ENCODE assay signal across 5 mouse cellular contexts in genomic region chr9:114728432-114728831, GRCm38 (mm10). TPM values are rescaled to one million over a fixed set of nuclear protein-coding genes. Genes with fewer than 3 reads are reported as not detected.
A peak's percentile ranks its signal among the peaks of the same experiment; 100 is the strongest.
DNase-seq lines count a peak whose midpoint lies in the region; ATAC-seq and TF ChIP-seq lines count a peak whose summit lies in the region.
"Not testable (repeated sequence)": the region's sequence is repeated elsewhere in the genome, so short reads cannot be mapped to it uniquely, and the experiment has no call there.

No protein-coding gene starts in this region.

- not testable (repeated sequence) for H3K4me3 ChIP-seq in ES-Bruce4 (ENCODE audit: low read depth, low read length); MEL (ENCODE audit: control insufficient read depth in 1 of 2, insufficient read depth in 1 of 2, low read depth in 2 of 2, low read length in 2 of 2); liver, embryonic 12.5 days; midbrain, embryonic 11.5 days (ENCODE audit: low read depth, low read length)

- peaks cover 12% of the 10 kb centered on the region for H3K79me2 ChIP-seq in MEL (ENCODE audit: control insufficient read depth, insufficient read depth, low read length, poor library complexity)

- not testable (repeated sequence) for ATAC-seq in liver, embryonic 12.5 days; midbrain, embryonic 11.5 days (ENCODE audit: low FRiP score)

- not testable (repeated sequence) for TF ChIP-seq RAD21 in MEL (IDR thresholded peaks at IDR 0.05; ENCODE audit: low read depth, low read length)

- H3K9me3 ChIP-seq in ES-Bruce4 (replicated peaks; ENCODE audit: control insufficient read depth, insufficient read depth, low read length, poor library complexity, severe bottlenecking); MEL (replicated peaks; ENCODE audit: insufficient read depth, low read length); liver, embryonic 12.5 days (replicated peaks); midbrain, embryonic 11.5 days (ENCODE audit: control insufficient read depth, low read length): not testable (repeated sequence)

- not testable (repeated sequence) for H3K4me1 ChIP-seq in ES-Bruce4 (ENCODE audit: control insufficient read depth, insufficient read depth, low read length); midbrain, embryonic 11.5 days (ENCODE audit: control insufficient read depth, insufficient read depth, low read length)
- H3K4me1 ChIP-seq in MEL (ENCODE audit: control insufficient read depth in 1 of 2, insufficient read depth in 2 of 2, low read length in 2 of 2), result peaks cover 5 to 21% of the 10 kb centered on the region in 2 experiments
- peaks cover 45% of the 10 kb centered on the region for H3K4me1 ChIP-seq in liver, embryonic 12.5 days

- 0 out of 2 replicates have a peak overlapping the region, but pooled peaks have one; percentile 4 for H3K4me2 ChIP-seq in liver, embryonic 12.5 days
- not testable (repeated sequence) for H3K4me2 ChIP-seq in midbrain, embryonic 11.5 days

- not testable (repeated sequence) for TF ChIP-seq EP300 in ES-Bruce4 (IDR thresholded peaks at IDR 0.05; ENCODE audit: insufficient read depth, low read depth, low read length); MEL (IDR thresholded peaks at IDR 0.05; ENCODE audit: low read depth in 1 of 2, low read length in 2 of 2)

- not testable (repeated sequence) for H3K27me3 ChIP-seq in ES-Bruce4 (ENCODE audit: control insufficient read depth, insufficient read depth, low read length, poor library complexity, severe bottlenecking); MEL (ENCODE audit: control insufficient read depth in 1 of 2, insufficient read depth in 2 of 2, low read length in 2 of 2); liver, embryonic 12.5 days (replicated peaks); midbrain, embryonic 11.5 days (ENCODE audit: control insufficient read depth, insufficient read depth, low read length)

- H3K36me3 ChIP-seq in ES-Bruce4 (ENCODE audit: control insufficient read depth, insufficient read depth, low read length, poor library complexity, severe bottlenecking); midbrain, embryonic 11.5 days (ENCODE audit: control insufficient read depth, insufficient read depth, low read length): not testable (repeated sequence)
- H3K36me3 ChIP-seq in MEL (ENCODE audit: control insufficient read depth in 1 of 2, insufficient read depth in 2 of 2, low read length in 2 of 2), result peaks cover 3 to 18% of the 10 kb centered on the region in 2 experiments; a peak in 3 of 4 replicates
- H3K36me3 ChIP-seq in liver, embryonic 12.5 days, result peaks cover 19% of the 10 kb centered on the region

- peak overlapping the region; percentile 54; the same call in 1 of the 2 replicates for H3K27ac ChIP-seq in ES-Bruce4 (ENCODE audit: insufficient read depth, low read length)
- H3K27ac ChIP-seq in MEL (ENCODE audit: control insufficient read depth, low read depth, low read length); midbrain, embryonic 11.5 days (ENCODE audit: low read depth, low read length): not testable (repeated sequence)
- peak overlapping the region; percentile 50; the same call in 1 of the 2 replicates for H3K27ac ChIP-seq in liver, embryonic 12.5 days

- H3K9ac ChIP-seq in ES-Bruce4 (ENCODE audit: low read depth, poor library complexity, severe bottlenecking); MEL (ENCODE audit: control insufficient read depth, low read depth, low read length, poor library complexity, severe bottlenecking); liver, embryonic 12.5 days; midbrain, embryonic 11.5 days (ENCODE audit: low read length): not testable (repeated sequence)

- not testable (repeated sequence) for DNase-seq in MEL (ENCODE audit: low read depth, low spot score)
- peak; percentile 32 for DNase-seq in brain, adult 2 months (ENCODE audit: low read depth, low spot score)
- peak; percentile 8 for DNase-seq in midbrain, embryonic 11.5 days (ENCODE audit: low spot score, missing footprints)

- not testable (repeated sequence) for TF ChIP-seq POLR2A in ES-Bruce4 (IDR thresholded peaks at IDR 0.05; ENCODE audit: insufficient read depth, low read length); MEL (IDR thresholded peaks at IDR 0.05; ENCODE audit: control insufficient read depth in 1 of 2, insufficient read depth in 1 of 2, low read depth in 1 of 2, low read length in 2 of 2, poor library complexity in 1 of 2)

- WGBS in liver, embryonic 12.5 days (ENCODE audit: insufficient replicate concordance), result 36% methylated on average over 2 of the region's 2 CpGs
- 76% methylated on average over 2 of the region's 2 CpGs for WGBS in midbrain, embryonic 11.5 days

- not testable (repeated sequence) for TF ChIP-seq CTCF in ES-Bruce4 (IDR thresholded peaks at IDR 0.05; ENCODE audit: low read depth, low read length); MEL (IDR thresholded peaks at IDR 0.05 in 2 of 3, conservative IDR thresholded peaks at IDR 0.05 in 1 of 3; ENCODE audit: control insufficient read depth in 1 of 3, insufficient read depth in 1 of 3, low read depth in 2 of 3, low read length in 3 of 3, poor library complexity in 1 of 3, severe bottlenecking in 1 of 3)

TF ChIP-seq in MEL, 35 proteins besides CTCF, POLR2A, EP300 and RAD21:
- 0 out of 2 replicates have a peak, but pooled peaks have one; percentile 3 for TF ChIP-seq SIN3A (IDR thresholded peaks at IDR 0.05; ENCODE audit: low read length)

RNA-seq across cellular contexts. Expression of gene Cmtm6, which starts 2.5 kb away (rescaled TPM):
- polyA plus RNA-seq in ES-Bruce4 (2011; ENCODE audit: insufficient read depth, insufficient read length, low read depth, missing spikeins) (47.4 and 49.3 TPM in 2 replicates), MEL (2012; ENCODE audit: insufficient read depth in 1 of 2, insufficient read length in 2 of 2, low read depth in 1 of 2, low replicate concordance in 2 of 2, missing spikeins in 1 of 2) (10 to 100 TPM in 1 of 2 experiments, not detected in 1; 21.7 TPM)
- 17.6 and 21.0 TPM in 2 replicates for total RNA-seq in MEL (2012; rRNA removed)
- polyA plus RNA-seq in liver, embryonic 12.5 days (2016; fragmentation: Nextera tagmentation; extraction: Ambion mirVana), result 26.0 and 29.1 TPM in 2 replicates
- 26.0 and 26.1 TPM in 2 replicates for polyA plus RNA-seq in midbrain, embryonic 11.5 days (2014; fragmentation: Nextera tagmentation; extraction: Ambion mirVana)

RNA-seq across cellular contexts. Expression of gene Dync1li1, which starts 39.8 kb away (rescaled TPM):
- 73.5 and 73.8 TPM in 2 replicates for polyA plus RNA-seq in ES-Bruce4 (2011; ENCODE audit: insufficient read depth, insufficient read length, low read depth, missing spikeins)
- 35.2 TPM in 2 replicates for total RNA-seq in MEL (2012; rRNA removed)
- polyA plus RNA-seq in MEL (2012; ENCODE audit: insufficient read depth in 1 of 2, insufficient read length in 2 of 2, low read depth in 1 of 2, low replicate concordance in 2 of 2, missing spikeins in 1 of 2), result 10 to 100 TPM in 1 of 2 experiments, not detected in 1; 40.0 TPM
- 37.7 and 41.3 TPM in 2 replicates for polyA plus RNA-seq in liver, embryonic 12.5 days (2016; fragmentation: Nextera tagmentation; extraction: Ambion mirVana)
- polyA plus RNA-seq in midbrain, embryonic 11.5 days (2014; fragmentation: Nextera tagmentation; extraction: Ambion mirVana), result 79.4 and 99.6 TPM in 2 replicates

RNA-seq across cellular contexts. Expression of gene Cmtm7, which starts 53.2 kb away (rescaled TPM):
- polyA plus RNA-seq in ES-Bruce4 (2011; ENCODE audit: insufficient read depth, insufficient read length, low read depth, missing spikeins), result 60.6 and 63.7 TPM in 2 replicates
- total RNA-seq in MEL (2012; rRNA removed), result 290 and 352 TPM in 2 replicates
- polyA plus RNA-seq in MEL (2012; ENCODE audit: insufficient read depth in 1 of 2, insufficient read length in 2 of 2, low read depth in 1 of 2, low replicate concordance in 2 of 2, missing spikeins in 1 of 2), result 100 to 1,000 TPM in 1 of 2 experiments, not detected in 1; 545 TPM
- 69.9 and 70.4 TPM in 2 replicates for polyA plus RNA-seq in liver, embryonic 12.5 days (2016; fragmentation: Nextera tagmentation; extraction: Ambion mirVana)
- 51.5 and 60.0 TPM in 2 replicates for polyA plus RNA-seq in midbrain, embryonic 11.5 days (2014; fragmentation: Nextera tagmentation; extraction: Ambion mirVana)
